ENCODE assay signal across 15 mouse cellular contexts in the genomic region with DNA sequence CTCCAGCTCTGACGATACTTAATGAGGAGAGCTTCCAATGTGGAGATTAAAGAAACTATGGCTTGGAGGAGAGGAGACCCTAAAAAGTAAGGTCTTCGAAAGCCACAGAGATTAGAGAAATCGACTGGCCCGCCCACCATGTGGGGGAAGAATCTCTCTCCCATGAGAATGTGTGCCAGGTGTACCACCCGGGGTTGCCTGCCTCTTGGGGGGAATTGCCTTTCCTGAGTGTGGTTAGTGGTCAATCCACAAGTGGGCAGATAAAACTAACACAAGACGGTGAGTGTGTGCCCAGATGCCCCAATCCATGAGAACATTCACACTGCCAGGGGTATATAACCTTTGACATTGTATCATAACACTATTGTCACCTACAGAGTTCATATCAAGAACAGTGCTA. TPM values are rescaled to one million over a fixed set of nuclear protein-coding genes. Genes with fewer than 3 reads are reported as not detected.
DNase-seq lines count a peak whose midpoint lies in the region; ATAC-seq and TF ChIP-seq lines count a peak whose summit lies in the region.
"Had no signal": no experiment of that assay in that cellular context is flagged by ENCODE, and none has a peak within 500 bp of the region (broad histone marks: within the 10 kb centered on the region; RNA-seq: fewer than 3 reads in every experiment).

No protein-coding gene starts in this region.

- DNase-seq in heart, adult 11 months, result peak; percentile 92
- no peak for DNase-seq in heart, postnatal 4 days
- DNase-seq in embryonic facial prominence, embryonic 14.5 days (ENCODE audit: low spot score), result no peak
- DNase-seq: cerebellum, adult 9-10 months; left cerebral cortex, postnatal 4 days; thymus, postnatal 25 days had no signal

- no peak for ATAC-seq in intestine, embryonic 15.5 days
- no peak for ATAC-seq in intestine, postnatal 0 days
- no peak for ATAC-seq in embryonic facial prominence, embryonic 14.5 days (ENCODE audit: low read depth)
- ATAC-seq in liver, embryonic 12.5 days, result no peak
- ATAC-seq: midbrain, embryonic 16.5 days had no signal

- no peaks in the 10 kb centered on the region for H3K27me3 ChIP-seq in intestine, embryonic 15.5 days (replicated peaks)
- H3K27me3 ChIP-seq in intestine, postnatal 0 days (replicated peaks; ENCODE audit: control insufficient read depth, insufficient read depth, low read length), result no peaks in the 10 kb centered on the region
- H3K27me3 ChIP-seq in embryonic facial prominence, embryonic 14.5 days (replicated peaks; ENCODE audit: control insufficient read depth, insufficient read depth, low read length), result no peaks in the 10 kb centered on the region
- no peaks in the 10 kb centered on the region for H3K27me3 ChIP-seq in myocyte (ENCODE audit: control insufficient read depth, insufficient read depth, insufficient read length)
- no peaks in the 10 kb centered on the region for H3K27me3 ChIP-seq in liver, embryonic 12.5 days (replicated peaks)
- H3K27me3 ChIP-seq: CH12.LX; hindbrain, embryonic 13.5 days; liver, embryonic 15.5 days had no signal

- H3K27ac ChIP-seq in intestine, embryonic 15.5 days, result peak overlapping the region; percentile 83; the same call in 1 of the 2 replicates
- no peak overlapping the region for H3K27ac ChIP-seq in intestine, postnatal 0 days (ENCODE audit: low read depth, low read length)
- H3K27ac ChIP-seq in embryonic facial prominence, embryonic 14.5 days (replicated peaks; ENCODE audit: low read depth, low read length), result peak overlapping the region; percentile 88
- H3K27ac ChIP-seq in liver, embryonic 12.5 days, result no peak overlapping the region
- H3K27ac ChIP-seq: hindbrain, embryonic 13.5 days; liver, embryonic 15.5 days had no signal

- no peak overlapping the region for H3ac ChIP-seq in myocyte (ENCODE audit: control insufficient read depth, insufficient read length)

- no peak overlapping the region for H3K9ac ChIP-seq in intestine, embryonic 15.5 days
- H3K9ac ChIP-seq in intestine, postnatal 0 days (ENCODE audit: low read depth, low read length), result no peak overlapping the region
- H3K9ac ChIP-seq in embryonic facial prominence, embryonic 14.5 days (ENCODE audit: low read depth, low read length), result no peak overlapping the region
- H3K9ac ChIP-seq in liver, embryonic 12.5 days, result no peak overlapping the region
- H3K9ac ChIP-seq: hindbrain, embryonic 13.5 days; liver, embryonic 15.5 days had no signal

- no peaks in the 10 kb centered on the region for H3K9me3 ChIP-seq in intestine, embryonic 15.5 days
- no peaks in the 10 kb centered on the region for H3K9me3 ChIP-seq in intestine, postnatal 0 days (ENCODE audit: control insufficient read depth)
- H3K9me3 ChIP-seq in embryonic facial prominence, embryonic 14.5 days (ENCODE audit: control insufficient read depth, low read length), result no peaks in the 10 kb centered on the region
- no peaks in the 10 kb centered on the region for H3K9me3 ChIP-seq in liver, embryonic 12.5 days (replicated peaks)
- H3K9me3 ChIP-seq: hindbrain, embryonic 13.5 days; liver, embryonic 15.5 days had no signal

- TF ChIP-seq CTCF in intestine, postnatal 0 days (IDR thresholded peaks at IDR 0.05; ENCODE audit: low read depth), result no peak

- no peak overlapping the region for H3K4me3 ChIP-seq in intestine, embryonic 15.5 days (replicated peaks)
- no peak overlapping the region for H3K4me3 ChIP-seq in intestine, postnatal 0 days (ENCODE audit: low read depth, low read length)
- no peak overlapping the region for H3K4me3 ChIP-seq in embryonic facial prominence, embryonic 14.5 days (ENCODE audit: low read depth, low read length)
- no peak overlapping the region for H3K4me3 ChIP-seq in myocyte
- H3K4me3 ChIP-seq in liver, embryonic 12.5 days, result no peak overlapping the region
- H3K4me3 ChIP-seq: hindbrain, embryonic 13.5 days; layer of hippocampus, adult 2 months; liver, embryonic 15.5 days had no signal

- TF ChIP-seq POLR2A in myocyte (IDR thresholded peaks at IDR 0.05; ENCODE audit: insufficient read length, low read depth), result no peak

- no peak overlapping the region for H3K4me2 ChIP-seq in intestine, embryonic 15.5 days (replicated peaks)
- H3K4me2 ChIP-seq in intestine, postnatal 0 days (replicated peaks; ENCODE audit: low read depth), result no peak overlapping the region
- H3K4me2 ChIP-seq in embryonic facial prominence, embryonic 14.5 days (ENCODE audit: low read depth, low read length), result no peak overlapping the region
- H3K4me2 ChIP-seq in myocyte (ENCODE audit: low read depth), result peak overlapping the region; percentile 84
- H3K4me2 ChIP-seq in liver, embryonic 12.5 days, result no peak overlapping the region
- H3K4me2 ChIP-seq: hindbrain, embryonic 13.5 days; liver, embryonic 15.5 days had no signal

- no peaks in the 10 kb centered on the region for H3K36me3 ChIP-seq in intestine, embryonic 15.5 days
- H3K36me3 ChIP-seq in intestine, postnatal 0 days (ENCODE audit: control insufficient read depth, insufficient read depth), result peaks cover 27% of the 10 kb centered on the region
- H3K36me3 ChIP-seq in embryonic facial prominence, embryonic 14.5 days (ENCODE audit: control insufficient read depth, insufficient read depth, low read length), result peaks cover 34% of the 10 kb centered on the region
- H3K36me3 ChIP-seq in myocyte (ENCODE audit: control insufficient read depth, insufficient read depth), result peaks cover 33% of the 10 kb centered on the region
- 0 out of 2 replicates have a peak, but pooled peaks cover 6% of the 10 kb centered on the region for H3K36me3 ChIP-seq in liver, embryonic 12.5 days
- H3K36me3 ChIP-seq: liver, embryonic 15.5 days had no signal

- 92% methylated on average over 6 of the region's 6 CpGs for WGBS in intestine, embryonic 15.5 days
- WGBS in intestine, postnatal 0 days, result 86% methylated on average over 6 of the region's 6 CpGs
- WGBS in embryonic facial prominence, embryonic 14.5 days, result 84% methylated on average over 6 of the region's 6 CpGs
- 58% methylated on average over 6 of the region's 6 CpGs for WGBS in liver, embryonic 12.5 days (ENCODE audit: insufficient replicate concordance)

- H3K4me1 ChIP-seq in intestine, embryonic 15.5 days (replicated peaks), result 0 out of 2 replicates have a peak, but pooled peaks cover 7% of the 10 kb centered on the region
- peaks cover 10% of the 10 kb centered on the region for H3K4me1 ChIP-seq in intestine, postnatal 0 days (replicated peaks; ENCODE audit: control insufficient read depth, insufficient read depth, low read length)
- H3K4me1 ChIP-seq in embryonic facial prominence, embryonic 14.5 days (ENCODE audit: control insufficient read depth, insufficient read depth, low read length), result peaks cover 16% of the 10 kb centered on the region
- no peaks in the 10 kb centered on the region for H3K4me1 ChIP-seq in liver, embryonic 12.5 days
- H3K4me1 ChIP-seq: hindbrain, embryonic 13.5 days; liver, embryonic 15.5 days had no signal

- H3K79me2 ChIP-seq in myocyte (ENCODE audit: control insufficient read depth, insufficient read depth), result peaks cover 11% of the 10 kb centered on the region

TF ChIP-seq in myocyte, 11 proteins besides CTCF, POLR2A, EP300 and RAD21:
- TF ChIP-seq MYOD1 (IDR thresholded peaks at IDR 0.05; ENCODE audit: control insufficient read depth in 1 of 3, insufficient read length in 2 of 3, low read depth in 2 of 3) (no peak), POLR2AphosphoS2 (IDR thresholded peaks at IDR 0.05; ENCODE audit: insufficient read length, low read depth) (no peak), MYOG (IDR thresholded peaks at IDR 0.05; ENCODE audit: control insufficient read depth in 1 of 3, insufficient read depth in 1 of 3, insufficient read length in 2 of 3, low read depth in 2 of 3) (peak in 1 of 3 experiments; percentile 10), CEBPB (IDR thresholded peaks at IDR 0.05; ENCODE audit: insufficient read depth, poor library complexity, severe bottlenecking) (no peak), USF1 (IDR thresholded peaks at IDR 0.05; ENCODE audit: low read depth) (no peak), E2F4 (IDR thresholded peaks at IDR 0.05; ENCODE audit: insufficient read depth) (no peak)

RNA-seq across cellular contexts. Expression of gene S100a10, which starts 12.8 kb away (rescaled TPM):
- total RNA-seq in heart, postnatal 4 days (2021), result 100 to 1,000 TPM; 174 to 179 TPM
- 640 and 689 TPM in 2 replicates for polyA plus RNA-seq in intestine, embryonic 15.5 days (2015; fragmentation: Nextera tagmentation; extraction: Ambion mirVana)
- polyA plus RNA-seq in intestine, postnatal 0 days (2015; fragmentation: Nextera tagmentation; extraction: Ambion mirVana), result 733 and 887 TPM in 2 replicates
- polyA plus RNA-seq in embryonic facial prominence, embryonic 14.5 days (2014; fragmentation: Nextera tagmentation; extraction: Ambion mirVana), result 687 and 752 TPM in 2 replicates
- 788 TPM for polyA plus RNA-seq in myocyte (2012; fragmentation: generic; extraction: Trizol)
- 87.8 and 91.1 TPM in 2 replicates for polyA plus RNA-seq in liver, embryonic 12.5 days (2016; fragmentation: Nextera tagmentation; extraction: Ambion mirVana)

RNA-seq across cellular contexts. Expression of gene S100a11, which starts 47.4 kb away (rescaled TPM):
- 100 to 1,000 TPM; 243 to 300 TPM for total RNA-seq in heart, postnatal 4 days (2021)
- polyA plus RNA-seq in intestine, embryonic 15.5 days (2015; fragmentation: Nextera tagmentation; extraction: Ambion mirVana), result 826 and 951 TPM in 2 replicates
- 965 and 1,093 TPM in 2 replicates for polyA plus RNA-seq in intestine, postnatal 0 days (2015; fragmentation: Nextera tagmentation; extraction: Ambion mirVana)
- 1,533 and 1,735 TPM in 2 replicates for polyA plus RNA-seq in embryonic facial prominence, embryonic 14.5 days (2014; fragmentation: Nextera tagmentation; extraction: Ambion mirVana)
- 1,972 TPM for polyA plus RNA-seq in myocyte (2012; fragmentation: generic; extraction: Trizol)
- 158 and 165 TPM in 2 replicates for polyA plus RNA-seq in liver, embryonic 12.5 days (2016; fragmentation: Nextera tagmentation; extraction: Ambion mirVana)

Comparison
In these comparisons a context has a peak if more than half of its experiments do, and no peak if none do; other contexts are left out.
1. H3K27ac ChIP-seq: peak in intestine, embryonic 15.5 days (single experiment) and embryonic facial prominence, embryonic 14.5 days (single experiment); none in intestine, postnatal 0 days (single experiment) and liver, embryonic 12.5 days (single experiment).